Mouse (Mus musculus) kidney, embryonic 16.5 days (tissue): Measurements from ENCODE around the gene Cpvl. TPM values are rescaled to one million over a fixed set of nuclear protein-coding genes. Genes with fewer than 3 reads are reported as not detected.

ENCODE experiments used
- ATAC-seq: fragments of 200-750 bp; cut with Nextera tagmentation; 2 replicates; pipeline ENCODE4 v1.8.0; 2017; ENCODE audit warnings: moderate TSS enrichment; ENCODE audit not compliant: low FRiP score, low TSS enrichment
- H3K27ac ChIP-seq: fragments of 300-500 bp; sonication (generic); 2 replicates; pipeline ENCODE4 v1.5.1; 2014; ENCODE audit warnings: low read length
- H3K27me3 ChIP-seq: fragments of 300-500 bp; sonication (generic); 2 replicates; pipeline ENCODE4 v1.6.1; 2014; ENCODE audit warnings: low read length, control low read depth, mixed read lengths; ENCODE audit not compliant: insufficient read depth
- H3K36me3 ChIP-seq: fragments of 300-500 bp; sonication (generic); 2 replicates; pipeline ENCODE4 v1.6.1; 2014; ENCODE audit warnings: low read length, control low read depth, mixed read lengths; ENCODE audit not compliant: insufficient read depth
- H3K4me1 ChIP-seq: fragments of 300-500 bp; sonication (generic); 2 replicates; pipeline ENCODE4 v1.6.1; 2014; ENCODE audit warnings: low read length, control low read depth, mixed read lengths; ENCODE audit not compliant: insufficient read depth
- H3K4me2 ChIP-seq: fragments of 300-500 bp; sonication (generic); replicated peaks from 2 replicates; pipeline ENCODE4 v1.6.1; 2014; ENCODE audit warnings: low read depth, low read length
- H3K4me3 ChIP-seq: fragments of 300-500 bp; sonication (generic); 2 replicates; pipeline ENCODE4 v1.5.1; 2014; ENCODE audit warnings: mild to moderate bottlenecking, low read length
- H3K9ac ChIP-seq: fragments of 300-500 bp; sonication (generic); replicated peaks from 2 replicates; pipeline ENCODE4 v1.6.1; 2014; ENCODE audit warnings: low read length
- H3K9me3 ChIP-seq: fragments of 300-500 bp; sonication (generic); 2 replicates; pipeline ENCODE4 v1.6.1; 2016; ENCODE audit warnings: low read length, control low read depth
- WGBS: fragments of 180-500 bp; shearing (Covaris S2); extraction: QIAGEN DNeasy Blood & Tissue Kit; methylation state at CpG from one replicate; pipeline ENCODE4 v1.1.7; 2014; 5-methylcytosine and 5-hydroxymethylcytosine counted together
- polyA plus RNA-seq: library from polyadenylated mRNA; unstranded; fragments of >200 nt; fragmentation: Nextera tagmentation; extraction: Ambion mirVana; gene quantifications from 2 replicates; pipeline ENCODE4 v1.2.1, GENCODE M21; 2015

Gene Cpvl
- polyA plus RNA-seq, 1 experiment from 2014 or later: 0.35 TPM

DNA sequence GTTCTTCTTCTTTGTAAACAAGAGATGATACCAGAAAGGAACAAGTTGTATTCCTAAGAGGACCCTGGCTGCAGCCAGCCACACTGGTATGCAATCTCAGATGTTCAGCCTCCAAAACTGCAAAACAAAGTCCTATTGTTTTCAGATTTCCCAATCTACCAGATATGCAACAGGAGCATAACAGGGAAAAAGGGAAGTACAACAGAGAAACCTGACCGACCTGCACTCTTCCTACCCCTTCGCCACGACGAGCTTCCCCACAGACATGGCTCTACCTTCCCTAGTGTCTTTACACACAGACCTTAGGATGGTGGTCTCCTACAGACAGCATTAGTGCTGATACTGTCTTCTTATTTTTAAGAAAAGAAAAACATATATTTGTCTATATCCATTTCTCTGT is 72.9 kb downstream of the Cpvl start:
- H3K9ac ChIP-seq: no peak overlapping the region
- no peak for ATAC-seq
- no peaks in the 10 kb centered on the region for H3K9me3 ChIP-seq
- H3K27me3 ChIP-seq: no peaks in the 10 kb centered on the region
- H3K4me3 ChIP-seq: no peak overlapping the region
- no peaks in the 10 kb centered on the region for H3K36me3 ChIP-seq
- peak overlapping the region; percentile 84 for H3K27ac ChIP-seq
- no peak overlapping the region for H3K4me2 ChIP-seq
- peaks cover 56% of the 10 kb centered on the region for H3K4me1 ChIP-seq
- 54% methylated on average over 4 of the region's 4 CpGs for WGBS

- H3K4me1 ChIP-seq: peaks cover 55% of the 10 kb centered on the region
- no peak overlapping the region for H3K4me2 ChIP-seq
- no peaks in the 10 kb centered on the region for H3K36me3 ChIP-seq
- no peak overlapping the region for H3K9ac ChIP-seq
- H3K27ac ChIP-seq: peak overlapping the region; percentile 84
- no peaks in the 10 kb centered on the region for H3K9me3 ChIP-seq
- WGBS: 54% methylated on average over 4 of the region's 4 CpGs
- ATAC-seq: no peak; the same call in 1 of the 2 replicates
- H3K27me3 ChIP-seq: no peaks in the 10 kb centered on the region
- no peak overlapping the region for H3K4me3 ChIP-seq
Observed at GRCm38 (mm10) chr6:53904703-53905395, 73.6 kb downstream of the Cpvl start.

DNA sequence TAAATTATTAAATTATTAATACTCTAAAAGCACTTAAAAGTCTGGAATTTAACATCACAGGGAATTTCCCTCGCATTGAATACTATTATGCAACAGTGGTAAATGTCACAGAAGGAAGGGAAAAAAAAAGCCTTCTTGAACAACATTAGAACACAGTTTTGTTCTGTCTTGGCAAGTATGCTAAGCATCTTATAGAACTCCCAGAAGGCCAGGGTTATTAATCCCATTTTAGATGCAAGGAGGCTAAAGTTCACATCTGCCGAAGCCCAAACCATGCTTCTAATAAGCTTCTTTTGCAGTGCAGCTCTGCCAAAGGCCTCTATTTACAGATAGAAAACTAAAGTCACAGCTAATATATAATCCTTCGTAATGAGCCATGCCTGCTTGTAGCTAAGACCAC is 74.3 kb downstream of the Cpvl start:
- Histone ChIP-seq H3K9me3 (no peaks in the 10 kb centered on the region), H3K27ac (peak overlapping the region; percentile 84), H3K9ac (no peak overlapping the region), H3K36me3 (no peaks in the 10 kb centered on the region), H3K4me2 (no peak overlapping the region), H3K4me1 (peaks cover 49% of the 10 kb centered on the region), H3K4me3 (no peak overlapping the region), H3K27me3 (no peaks in the 10 kb centered on the region)
- ATAC-seq: no peak
- WGBS: 47% methylated on average over 3 of the region's 3 CpGs

DNA sequence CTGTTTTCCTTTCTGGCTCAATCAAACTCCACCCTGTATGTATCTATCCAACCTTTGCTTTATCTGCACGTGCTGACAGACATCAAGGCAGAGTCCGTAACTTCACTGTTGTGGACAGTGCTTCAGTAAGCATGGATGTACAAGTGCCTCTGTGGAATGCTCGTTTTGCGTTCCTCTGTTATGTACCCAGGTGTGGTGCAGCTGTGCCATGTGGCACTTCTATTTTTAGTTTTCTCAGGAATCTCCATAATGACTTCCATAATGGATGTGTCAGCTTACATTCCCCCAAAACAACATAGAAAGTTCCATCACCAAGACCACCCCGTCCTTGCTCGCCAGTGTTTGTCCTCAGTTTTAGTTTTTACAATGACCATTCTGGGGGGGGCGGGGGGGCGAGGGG is 76.7 kb downstream of the Cpvl start:
- H3K27me3 ChIP-seq: no peaks in the 10 kb centered on the region
- H3K27ac ChIP-seq: no peak overlapping the region
- H3K4me1 ChIP-seq: peaks cover 36% of the 10 kb centered on the region
- no peak overlapping the region for H3K4me2 ChIP-seq
- H3K4me3 ChIP-seq: no peak overlapping the region
- 83% methylated on average over 8 of the region's 8 CpGs for WGBS
- H3K9ac ChIP-seq: no peak overlapping the region
- H3K9me3 ChIP-seq: no peaks in the 10 kb centered on the region
- no peaks in the 10 kb centered on the region for H3K36me3 ChIP-seq
- no peak for ATAC-seq

GRCm38 (mm10) chr6:53897872-53898464 is 80.5 kb downstream of the Cpvl start:
- Histone ChIP-seq H3K27ac (peak overlapping the region; percentile 75), H3K36me3 (no peaks in the 10 kb centered on the region), H3K9me3 (no peaks in the 10 kb centered on the region), H3K9ac (no peak overlapping the region), H3K27me3 (no peaks in the 10 kb centered on the region), H3K4me2 (no peak overlapping the region), H3K4me1 (peaks cover 11% of the 10 kb centered on the region), H3K4me3 (no peak overlapping the region)
- ATAC-seq: peak; percentile 67; the same call in 1 of the 2 replicates
- WGBS: 20% methylated on average over 7 of the region's 7 CpGs

DNA sequence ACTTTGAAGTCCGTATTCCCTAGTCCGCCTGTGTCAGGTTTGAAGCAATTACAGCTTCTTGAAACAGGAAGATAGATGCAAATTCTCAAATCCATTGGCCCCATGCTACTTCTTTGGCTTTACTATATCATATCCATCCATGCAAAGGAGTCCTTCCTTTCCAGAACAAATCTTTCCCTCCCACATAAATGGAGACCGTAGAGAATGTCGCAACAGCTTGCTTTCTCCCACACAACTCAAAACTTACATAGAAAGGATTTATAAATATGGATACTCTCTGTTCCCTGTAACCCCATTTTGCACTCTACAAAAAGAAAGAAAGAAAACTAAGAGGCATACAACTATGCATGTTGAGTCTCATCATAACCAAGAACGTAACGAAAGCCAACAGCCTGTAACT is 81.3 kb downstream of the Cpvl start:
- Histone ChIP-seq H3K27me3 (no peaks in the 10 kb centered on the region), H3K4me3 (no peak overlapping the region), H3K36me3 (no peaks in the 10 kb centered on the region), H3K4me2 (no peak overlapping the region), H3K9me3 (no peaks in the 10 kb centered on the region), H3K27ac (0 out of 2 replicates have a peak overlapping the region, but pooled peaks have one; percentile 75), H3K9ac (no peak overlapping the region), H3K4me1 (peaks cover 11% of the 10 kb centered on the region)
- WGBS: 79% methylated on average over 6 of the region's 6 CpGs
- ATAC-seq: no peak

DNA sequence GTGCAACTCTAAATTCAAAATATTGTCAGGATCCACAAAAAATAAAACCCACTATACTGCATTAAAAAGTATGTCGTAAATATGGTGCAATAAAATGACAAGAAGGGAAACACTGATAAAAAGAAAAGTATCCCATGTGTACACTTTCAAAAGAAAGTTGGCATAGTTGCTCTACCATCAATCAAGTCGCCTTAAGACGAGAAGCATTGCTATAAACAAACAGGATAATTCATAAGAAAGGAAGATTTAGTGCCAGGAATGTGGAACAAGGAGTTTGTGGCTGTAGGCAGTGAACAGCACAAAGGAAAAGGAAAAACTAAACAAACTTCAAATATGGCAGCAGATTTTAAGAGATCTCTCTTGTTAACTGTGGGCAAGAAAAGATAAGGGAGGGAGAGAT is 84.7 kb downstream of the Cpvl start:
- H3K27me3 ChIP-seq: no peaks in the 10 kb centered on the region
- peak overlapping the region; percentile 0; the same call in 1 of the 2 replicates for H3K27ac ChIP-seq
- no peak overlapping the region for H3K9ac ChIP-seq
- no peak overlapping the region for H3K4me2 ChIP-seq
- WGBS: 42% methylated on average over 3 of the region's 3 CpGs
- peaks cover 7% of the 10 kb centered on the region for H3K4me1 ChIP-seq
- no peaks in the 10 kb centered on the region for H3K36me3 ChIP-seq
- no peaks in the 10 kb centered on the region for H3K9me3 ChIP-seq
- no peak for ATAC-seq
- H3K4me3 ChIP-seq: no peak overlapping the region

GRCm38 (mm10) chr6:53891109-53891508 is 87.4 kb downstream of the Cpvl start:
- Histone ChIP-seq H3K27ac (no peak overlapping the region), H3K9me3 (no peaks in the 10 kb centered on the region), H3K27me3 (no peaks in the 10 kb centered on the region), H3K4me3 (no peak overlapping the region), H3K36me3 (no peaks in the 10 kb centered on the region), H3K9ac (no peak overlapping the region), H3K4me2 (no peak overlapping the region), H3K4me1 (no peaks in the 10 kb centered on the region)
- ATAC-seq: no peak
- 30% methylated on average over 3 of the region's 3 CpGs for WGBS

GRCm38 (mm10) chr6:53884931-53885330 is 93.5 kb downstream of the Cpvl start:
- Histone ChIP-seq H3K27me3 (no peaks in the 10 kb centered on the region), H3K9me3 (no peaks in the 10 kb centered on the region), H3K4me1 (peaks cover 36% of the 10 kb centered on the region), H3K27ac (no peak overlapping the region), H3K4me2 (no peak overlapping the region), H3K4me3 (no peak overlapping the region), H3K9ac (no peak overlapping the region), H3K36me3 (no peaks in the 10 kb centered on the region)
- ATAC-seq: no peak
- WGBS: 64% methylated on average over 4 of the region's 4 CpGs

DNA sequence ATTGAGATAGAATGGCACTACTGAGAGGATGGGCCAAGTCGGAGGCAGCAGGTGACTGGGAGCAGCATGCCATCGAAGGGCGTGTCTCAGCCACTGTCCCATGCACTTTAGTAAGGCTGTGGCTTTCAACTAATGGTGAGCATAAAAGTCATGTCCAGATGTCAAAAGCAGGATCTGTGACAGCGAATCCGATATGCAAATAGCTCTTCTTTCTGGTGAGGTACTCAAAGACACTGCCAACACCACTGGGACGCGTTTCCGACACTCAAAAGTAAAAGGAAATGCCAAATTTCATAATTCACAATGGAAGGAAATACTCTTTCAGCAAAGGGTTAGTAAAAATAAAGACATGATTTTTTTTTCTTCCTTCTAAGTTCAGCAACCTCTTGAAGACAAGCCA is 94.0 kb downstream of the Cpvl start:
- Histone ChIP-seq H3K9me3 (no peaks in the 10 kb centered on the region), H3K4me2 (no peak overlapping the region), H3K36me3 (no peaks in the 10 kb centered on the region), H3K27me3 (no peaks in the 10 kb centered on the region), H3K4me3 (no peak overlapping the region), H3K27ac (no peak overlapping the region), H3K9ac (no peak overlapping the region), H3K4me1 (peaks cover 36% of the 10 kb centered on the region)
- WGBS: 79% methylated on average over 8 of the region's 8 CpGs
- ATAC-seq: no peak
